Mouse (Mus musculus) small intestine, adult 2 months (tissue): ENCODE results near the gene Gm4981.
"Not testable (repeated sequence)": the region's sequence is repeated elsewhere in the genome, so short reads cannot be mapped to it uniquely, and the experiment has no call there.

Source experiments
- CTCF ChIP-seq: fragments of 200-500 bp; IDR thresholded peaks from 2 replicates; pipeline ENCODE4 v1.5.1; 2012; ENCODE audit warnings: low read depth, mild to moderate bottlenecking, control low read depth, inconsistent platforms, low read length, moderate library complexity, mixed read lengths; ENCODE audit not compliant: insufficient replicate concordance, insufficient read length; ENCODE audit errors: extremely low read depth
- POLR2A ChIP-seq: fragments of 200-500 bp; IDR thresholded peaks from 2 replicates; pipeline ENCODE4 v1.6.1; 2012; ENCODE audit warnings: low read depth, mild to moderate bottlenecking, control low read depth, inconsistent platforms, low read length, moderate library complexity

DNA sequence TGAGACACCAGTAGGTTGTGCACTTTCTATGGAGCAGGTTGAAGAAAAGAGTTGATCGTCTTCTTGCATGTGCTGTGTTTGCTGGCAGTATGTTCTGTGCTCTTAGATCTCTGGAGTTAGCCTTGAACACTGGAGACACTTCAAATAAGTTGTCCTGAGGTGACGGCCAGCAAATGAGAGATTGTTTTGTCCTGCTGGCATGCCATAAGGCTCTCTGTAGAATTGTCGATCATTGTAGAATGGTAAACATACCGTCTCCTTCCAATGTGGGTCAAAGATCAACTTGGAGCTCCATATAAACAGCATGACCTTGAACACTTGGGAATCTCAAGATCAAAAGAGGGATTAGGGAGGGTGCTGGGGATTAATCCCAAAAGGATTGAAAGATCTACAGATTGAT, 10.1 kb downstream of the Gm4981 start:
- not testable (repeated sequence) for TF ChIP-seq POLR2A, CTCF
